In the genomic region with DNA sequence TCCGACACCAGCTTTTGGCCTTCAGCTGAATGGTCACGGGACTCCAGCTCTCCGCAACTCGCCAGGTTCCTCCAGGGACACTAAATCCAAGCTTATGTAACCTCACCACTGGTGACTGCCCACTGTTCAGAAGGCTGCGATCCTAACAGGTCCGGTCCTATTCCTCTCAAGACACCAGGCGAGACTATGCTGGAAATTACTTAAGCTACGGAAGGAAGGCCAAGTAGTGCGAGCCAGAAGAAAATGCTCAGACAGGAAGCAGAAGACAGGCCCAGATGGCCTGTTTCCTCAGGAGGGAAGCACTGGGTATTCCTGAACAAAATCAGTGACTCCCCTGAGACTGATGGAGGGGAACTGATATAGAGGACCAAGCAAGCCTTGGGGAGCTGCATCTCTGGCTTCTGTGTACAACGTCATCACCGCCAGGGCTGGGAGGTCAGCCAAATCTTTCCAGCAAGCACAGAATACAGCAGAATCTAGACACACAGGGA, we compare ENCODE assay signal across 7 mouse cellular contexts. TPM values are rescaled to one million over a fixed set of nuclear protein-coding genes. Genes with fewer than 3 reads are reported as not detected.
DNase-seq lines count a peak whose midpoint lies in the region.

No protein-coding gene starts in this region.

- DNase-seq in MN1 (ENCODE audit: low spot score), result peak; percentile 84
- peak; percentile 52 for DNase-seq in adrenal gland, adult 8-10 months
- DNase-seq in heart, adult 18-20 months, result peak; percentile 66 to 83
- DNase-seq in kidney, adult 9 months, result peak; percentile 78
- DNase-seq in retina, embryonic 14.5 days (ENCODE audit: low spot score), result no peak
- DNase-seq in ovary, postnatal 14 days (ENCODE audit: low spot score), result no peak
- no peak for DNase-seq in right cerebral cortex, postnatal 14 days

RNA-seq across cellular contexts. Expression of a gene that starts 17.2 kb away (rescaled TPM):
- total RNA-seq in adrenal gland, adult 8-10 months (2022), result 100 to 1,000 TPM in 1 of 4 experiments, 10 to 100 TPM in 3; 49.3 to 101 (median 71.5) TPM
- 10 to 100 TPM in 1 of 2 experiments, 1 to 10 TPM in 1; 9.4 to 10.0 TPM for total RNA-seq in heart, adult 18-20 months (2021)

Comparison
In these comparisons a context has a peak if more than half of its experiments do, and no peak if none do; other contexts are left out.
1. DNase-seq: peak in MN1 (single experiment), adrenal gland, adult 8-10 months (single experiment), heart, adult 18-20 months (2 of 2) and kidney, adult 9 months (single experiment); none in retina, embryonic 14.5 days (single experiment), ovary, postnatal 14 days (single experiment) and right cerebral cortex, postnatal 14 days (single experiment).
2. RNA of a gene that starts 17.2 kb away (total RNA-seq): 49.3 to 101 TPM in adrenal gland, adult 8-10 months; 9.4 to 10.0 TPM in heart, adult 18-20 months; every median in the first group is over 4 times any median in the second.